ENCODE assay signal across 8 mouse cellular contexts in genomic region chr19:45302548-45303241, GRCm38 (mm10).
DNase-seq lines count a peak whose midpoint lies in the region; ATAC-seq and TF ChIP-seq lines count a peak whose summit lies in the region.

No protein-coding gene starts in this region.

- WGBS in lung, embryonic 14.5 days: 10% methylated on average over 16 of the region's 16 CpGs
- WGBS in heart, embryonic 16.5 days: 12% methylated on average over 16 of the region's 16 CpGs
- 3% methylated on average over 15 of the region's 16 CpGs for WGBS in midbrain, embryonic 12.5 days

- H3K27me3 ChIP-seq in lung, embryonic 14.5 days (ENCODE audit: insufficient read depth, low read length): peaks cover 50% of the 10 kb centered on the region
- H3K27me3 ChIP-seq in heart, embryonic 16.5 days (ENCODE audit: control insufficient read depth, insufficient read depth, low read length): peaks cover 23% of the 10 kb centered on the region
- peaks cover 100% of the 10 kb centered on the region for H3K27me3 ChIP-seq in midbrain, embryonic 12.5 days

- H3K9me3 ChIP-seq in lung, embryonic 14.5 days (ENCODE audit: low read depth, low read length): no peaks in the 10 kb centered on the region
- H3K9me3 ChIP-seq in heart, embryonic 16.5 days (replicated peaks; ENCODE audit: control insufficient read depth, low read length): no peaks in the 10 kb centered on the region
- H3K9me3 ChIP-seq in midbrain, embryonic 12.5 days: no peaks in the 10 kb centered on the region

- H3K36me3 ChIP-seq in lung, embryonic 14.5 days (ENCODE audit: insufficient read depth): no peaks in the 10 kb centered on the region
- no peaks in the 10 kb centered on the region for H3K36me3 ChIP-seq in heart, embryonic 16.5 days (ENCODE audit: control insufficient read depth, insufficient read depth)
- no peaks in the 10 kb centered on the region for H3K36me3 ChIP-seq in midbrain, embryonic 12.5 days

- H3K4me3 ChIP-seq in lung, embryonic 14.5 days (ENCODE audit: low read depth, low read length): peak overlapping the region; percentile 55
- H3K4me3 ChIP-seq in heart, embryonic 16.5 days (ENCODE audit: low read length): peak overlapping the region; percentile 75
- peak overlapping the region; percentile 56 for H3K4me3 ChIP-seq in midbrain, embryonic 12.5 days

- H3K9ac ChIP-seq in lung, embryonic 14.5 days: peak overlapping the region; percentile 55; the same call in 1 of the 2 replicates
- H3K9ac ChIP-seq in heart, embryonic 16.5 days (ENCODE audit: low read length): peak overlapping the region; percentile 78
- peak overlapping the region; percentile 70 for H3K9ac ChIP-seq in midbrain, embryonic 12.5 days (replicated peaks)

- no peak for TF ChIP-seq CTCF in lung, embryonic 14.5 days (IDR thresholded peaks at IDR 0.05; ENCODE audit: low read depth)

- peaks cover 8% of the 10 kb centered on the region for H3K4me1 ChIP-seq in lung, embryonic 14.5 days (ENCODE audit: insufficient read depth)
- H3K4me1 ChIP-seq in heart, embryonic 16.5 days (ENCODE audit: control insufficient read depth, insufficient read depth, low read length): peaks cover 36% of the 10 kb centered on the region
- peaks cover 27% of the 10 kb centered on the region for H3K4me1 ChIP-seq in midbrain, embryonic 12.5 days

- DNase-seq in lung, embryonic 14.5 days: peak; percentile 34
- DNase-seq in lung, postnatal 25 days (ENCODE audit: low spot score): no peak
- DNase-seq in cerebellum, postnatal 14 days: peak; percentile 83 to 89
- DNase-seq in frontal cortex, postnatal 14 days (ENCODE audit: low spot score in 2 of 2): no peak
- DNase-seq in left cerebral cortex, postnatal 36 days (ENCODE audit: low spot score in 2 of 2): no peak
- DNase-seq in layer of hippocampus, adult 11-12 months (ENCODE audit: low spot score): no peak

- intact Hi-C loops in left cerebral cortex, postnatal 36 days (cut with DNase I): loop anchor here (5.0 to 10.0 kb wide), 5 partner anchors 35 to 242 kb away; partner anchors contain the start of gene Btrc

- peak; percentile 41; the same call in 1 of the 2 replicates for ATAC-seq in lung, embryonic 14.5 days (ENCODE audit: insufficient read depth)
- no peak for ATAC-seq in heart, embryonic 16.5 days (replicated peaks; ENCODE audit: extremely low read depth, insufficient read depth, low FRiP score)
- ATAC-seq in midbrain, embryonic 12.5 days (ENCODE audit: low FRiP score, low read depth): peak; percentile 38; the same call in 1 of the 2 replicates

- H3K27ac ChIP-seq in lung, embryonic 14.5 days (ENCODE audit: low read depth): no peak overlapping the region
- H3K27ac ChIP-seq in heart, embryonic 16.5 days (ENCODE audit: low read length): no peak overlapping the region
- peak overlapping the region; percentile 96 for H3K27ac ChIP-seq in midbrain, embryonic 12.5 days (replicated peaks)

- H3K4me2 ChIP-seq in lung, embryonic 14.5 days: peak overlapping the region; percentile 94
- H3K4me2 ChIP-seq in heart, embryonic 16.5 days (ENCODE audit: low read depth, low read length): peak overlapping the region; percentile 90
- peak overlapping the region; percentile 98 for H3K4me2 ChIP-seq in midbrain, embryonic 12.5 days (replicated peaks)

Comparison
In these comparisons a context has a peak if more than half of its experiments do, and no peak if none do; other contexts are left out.
1. DNase-seq: peak in lung, embryonic 14.5 days (single experiment) and cerebellum, postnatal 14 days (2 of 2); none in lung, postnatal 25 days (single experiment), frontal cortex, postnatal 14 days (0 of 2), left cerebral cortex, postnatal 36 days (0 of 2) and layer of hippocampus, adult 11-12 months (single experiment).
2. Peak in every context shown above with its lines, with median percentiles within 50 percentile points of each other: H3K4me2 ChIP-seq, H3K4me3 ChIP-seq and H3K9ac ChIP-seq.